Mouse (Mus musculus) gastrocnemius, postnatal 25 days (tissue): ENCODE results near the gene Colq. TPM values are rescaled to one million over a fixed set of nuclear protein-coding genes. Genes with fewer than 3 reads are reported as not detected.

Experiments used
- DNase-seq: peaks from one replicate; pipeline ENCODE4 v3.0.0; 2022
- total RNA-seq, 2 experiments: library from RNA; stranded (reverse); gene quantifications; 1 replicate in 1 of 2; 2 replicates in 1 of 2; pipeline ENCODE4 v1.2.3; 2021

The Colq gene
- total RNA-seq, 2 experiments from 2014 or later, result 6.4 to 9.6 TPM

DNA sequence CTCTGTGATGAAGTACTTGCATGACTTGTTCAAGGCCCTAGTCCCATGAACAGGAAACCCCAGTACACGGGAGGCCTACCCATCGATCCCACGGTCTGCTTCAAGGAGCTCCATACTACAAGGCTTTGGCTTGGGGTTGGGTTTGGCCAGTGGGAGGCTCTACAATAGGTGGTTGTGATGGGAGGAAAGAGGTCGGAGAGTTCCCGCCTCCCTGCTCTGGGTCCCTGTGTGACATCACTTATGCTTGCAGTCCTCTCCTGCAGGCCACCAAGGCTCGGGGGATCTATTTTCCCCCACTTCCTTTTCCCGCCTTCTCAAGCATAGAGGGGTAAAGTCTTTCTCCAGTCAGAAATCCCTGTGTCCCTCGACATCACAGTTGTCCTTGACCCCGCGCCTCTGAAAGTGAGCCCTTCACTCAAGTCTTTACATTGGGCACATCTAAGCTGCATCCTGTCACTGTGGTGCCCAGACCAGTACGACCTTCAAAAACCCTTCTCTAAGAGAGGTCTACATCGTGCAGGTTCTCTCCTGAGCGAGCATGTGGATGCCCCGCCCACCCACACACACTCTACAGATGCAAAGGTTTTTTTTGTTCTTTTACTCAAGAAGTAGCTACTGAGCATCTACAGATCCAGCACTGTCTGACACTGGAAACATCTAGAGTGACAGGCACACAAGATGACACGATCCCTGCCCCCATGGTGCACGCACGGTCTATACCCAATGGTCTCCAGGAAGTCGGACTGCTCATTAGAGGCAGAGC is 16.1 kb downstream of the Colq start:
- DNase-seq, result no peak

DNA sequence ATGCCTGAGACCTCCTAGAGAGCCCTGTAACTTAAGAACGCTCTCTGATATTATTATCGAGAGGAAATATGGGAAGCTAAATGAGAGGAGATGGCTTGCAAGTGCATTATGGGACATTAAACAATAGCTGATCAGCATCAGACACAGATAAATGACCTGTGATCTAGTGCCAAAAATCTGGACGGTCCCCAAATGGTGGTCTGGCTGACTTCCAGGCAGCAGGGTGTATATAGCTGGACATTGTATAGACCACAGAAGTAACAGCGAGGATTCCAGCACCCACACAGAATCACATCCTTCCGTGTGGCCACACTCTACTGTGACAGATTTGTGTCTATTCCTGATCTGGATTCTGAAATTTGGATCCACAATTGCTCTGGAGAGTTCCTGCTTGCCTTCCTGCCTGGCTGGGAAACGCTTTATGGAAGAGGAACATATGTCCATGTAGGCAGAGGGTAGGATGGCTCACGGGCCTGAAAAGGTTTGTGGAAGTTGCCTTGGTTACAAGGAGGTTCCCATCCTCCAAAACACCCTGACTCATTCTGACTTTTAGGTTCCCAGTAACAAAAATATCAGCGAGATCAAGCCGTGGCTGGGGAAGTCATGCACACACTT is 18.5 kb downstream of the Colq start:
- no peak for DNase-seq

DNA sequence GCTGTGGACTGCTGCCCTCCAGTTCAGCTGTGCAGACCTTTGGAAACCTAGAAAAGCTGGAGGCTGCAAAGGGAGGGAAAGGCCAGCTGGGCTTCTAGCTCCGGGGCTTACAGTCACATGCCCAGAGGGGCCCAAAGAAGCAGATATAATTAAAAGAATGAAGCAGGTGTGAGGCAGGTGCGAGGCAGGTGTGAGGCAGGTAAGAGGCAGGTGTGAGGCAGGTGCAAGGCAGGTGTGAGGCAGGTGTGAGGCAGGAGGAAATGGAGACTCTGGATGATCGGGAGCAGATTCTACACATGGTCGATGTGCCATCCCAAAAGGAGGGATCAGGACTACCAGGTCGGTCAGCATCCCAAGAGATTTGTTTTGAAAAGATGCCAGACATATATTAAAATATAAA is 19.7 kb downstream of the Colq start:
- DNase-seq, result no peak

DNA sequence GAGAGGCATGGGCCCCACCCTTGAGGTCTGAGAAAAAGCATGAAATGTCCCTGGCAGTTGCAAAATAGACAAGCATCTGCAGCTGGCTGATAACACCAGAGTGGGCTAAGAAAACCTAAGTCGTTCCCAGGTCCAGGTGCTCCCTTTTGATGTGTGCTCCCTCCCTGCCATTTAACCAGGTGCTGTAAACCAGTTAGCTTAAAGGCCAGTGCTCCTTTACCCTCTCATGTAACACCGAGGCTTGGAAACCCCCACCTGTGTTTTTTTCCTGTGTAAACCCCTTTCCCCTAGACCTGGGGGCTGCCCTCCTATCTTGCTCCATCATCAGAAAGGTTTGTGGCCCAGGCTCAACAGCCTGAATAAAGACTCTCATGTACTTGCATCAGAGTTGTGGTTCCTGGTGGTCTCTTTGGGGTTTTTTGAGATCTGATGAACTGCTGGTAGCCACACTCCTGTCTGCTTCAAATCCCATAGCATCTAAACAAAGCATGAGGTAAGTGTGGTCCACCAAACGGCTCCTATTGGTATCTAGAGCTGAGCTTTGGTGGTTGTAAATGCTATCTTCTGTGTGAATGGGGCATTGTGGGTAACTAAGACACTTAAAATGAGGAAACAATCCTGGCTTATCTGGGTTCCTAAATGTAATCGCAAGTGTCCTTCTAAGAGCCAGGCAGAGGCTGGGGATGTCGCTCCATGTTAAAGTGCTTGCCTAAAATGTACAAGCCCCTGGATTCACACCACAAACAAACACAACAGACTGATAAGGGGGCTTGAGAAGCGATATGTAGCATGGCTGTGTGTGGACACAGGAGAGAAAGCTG is 20.8 kb downstream of the Colq start:
- DNase-seq, result no peak

DNA sequence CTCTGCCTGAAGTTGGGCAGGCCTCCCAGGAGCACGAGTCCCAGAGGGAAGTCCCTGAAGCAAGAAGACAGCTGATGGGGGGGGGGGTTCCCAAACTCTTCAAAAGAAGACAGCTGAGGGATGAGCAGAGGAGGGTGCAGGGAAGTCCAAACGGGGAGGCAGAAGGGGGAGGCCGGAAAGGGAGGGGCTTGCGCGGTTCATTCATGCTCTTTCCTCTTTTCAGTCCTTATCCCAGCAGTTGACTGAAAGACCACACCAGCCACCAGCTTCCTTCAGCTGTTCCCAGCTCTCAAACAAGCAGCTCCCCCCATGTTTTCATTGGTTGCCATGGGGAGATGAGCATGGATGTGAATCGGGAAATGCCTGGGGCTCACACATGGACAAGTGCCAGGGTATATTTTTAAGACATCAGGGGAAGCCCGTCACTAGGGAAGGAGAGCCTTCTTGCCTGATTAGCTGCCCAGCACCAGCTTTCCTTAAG is 22.0 kb downstream of the Colq start:
- DNase-seq, result peak; percentile 46

DNA sequence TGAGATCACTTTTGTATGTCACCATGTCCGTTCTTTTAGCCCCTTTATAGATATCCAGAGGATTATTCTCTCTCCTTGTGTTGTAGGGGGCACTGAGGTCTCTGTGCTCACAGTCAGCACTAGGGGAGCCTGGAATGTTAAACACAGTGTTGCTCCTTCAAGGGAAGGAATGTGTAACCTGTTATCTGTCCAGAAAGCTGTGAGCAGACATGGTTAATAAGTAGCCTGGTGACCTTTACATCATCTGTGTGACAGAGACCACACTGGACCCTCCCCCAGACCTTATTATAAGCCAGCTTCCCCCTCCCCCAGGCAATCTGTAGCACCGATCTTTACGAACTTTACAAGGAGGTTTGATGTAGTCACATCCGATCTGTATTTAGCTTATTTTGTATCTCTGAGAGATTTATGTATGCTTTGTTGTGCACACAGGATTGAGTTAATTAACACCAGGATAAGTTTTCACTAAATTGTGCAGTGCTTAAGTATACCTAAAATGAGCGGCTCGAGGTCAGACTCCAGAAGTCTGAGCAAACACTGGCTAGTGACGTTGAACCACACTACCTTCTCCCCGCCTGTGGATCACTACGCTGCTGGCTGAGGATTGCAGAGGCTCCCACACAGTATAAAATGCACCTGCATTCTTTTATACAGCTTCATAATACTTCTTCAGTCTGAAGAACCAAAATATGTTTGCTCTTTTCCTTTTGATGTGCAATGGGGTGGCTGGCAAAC is 25.5 kb downstream of the Colq start:
- no peak for DNase-seq

DNA sequence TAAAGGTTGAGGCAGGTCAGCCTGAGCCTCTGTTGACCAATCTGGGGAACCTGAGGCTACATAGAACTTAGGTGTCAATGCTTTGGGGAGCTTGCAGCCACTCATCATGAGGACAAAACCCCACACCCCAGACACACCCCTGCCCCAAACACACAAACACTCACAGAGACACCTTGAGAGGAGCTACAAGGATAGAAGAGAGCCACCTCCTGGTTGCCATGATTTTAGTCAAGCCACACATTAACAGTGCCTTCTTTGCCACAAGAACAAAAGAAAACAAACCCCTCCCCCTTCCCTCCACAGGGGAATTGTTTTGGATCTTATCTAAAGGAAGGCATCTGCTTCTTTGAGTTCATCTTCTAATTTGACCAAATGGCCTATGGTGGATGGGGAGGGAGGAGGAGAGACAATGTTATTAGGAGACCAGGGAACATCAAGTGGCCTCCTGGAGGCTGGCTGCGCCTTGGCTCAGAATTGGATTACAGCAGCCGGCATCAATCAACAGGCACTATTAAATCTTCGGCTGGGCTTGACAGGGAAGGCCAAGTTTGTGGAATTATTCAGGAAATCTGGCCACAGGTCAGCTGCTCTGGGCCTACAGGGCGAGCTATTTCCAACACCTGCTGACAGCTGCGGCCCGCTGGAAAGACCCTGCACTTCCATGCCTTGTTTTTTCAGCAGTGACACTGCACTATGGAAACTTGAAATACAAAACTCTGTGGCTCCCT is 26.5 kb downstream of the Colq start:
- DNase-seq, result peak; percentile 40

DNA sequence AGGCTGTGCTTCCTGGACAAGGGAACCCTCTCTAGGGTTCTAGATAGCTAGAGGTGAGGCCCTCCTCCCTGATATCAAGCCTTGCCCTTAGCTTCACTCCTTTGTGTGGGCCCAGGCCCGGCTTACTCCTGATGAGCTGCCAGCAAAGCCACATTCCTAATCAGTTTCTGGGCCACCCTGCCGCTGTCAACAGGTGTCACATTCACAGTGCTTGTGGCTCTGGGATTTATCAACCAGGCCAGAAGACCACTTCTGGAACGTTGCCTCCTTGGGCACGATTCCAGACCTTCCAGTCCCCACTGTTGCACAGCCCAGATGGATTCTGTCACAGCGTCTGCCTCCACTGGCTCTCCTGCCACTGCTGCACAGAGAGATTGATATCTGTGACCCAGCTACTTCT is 30.3 kb downstream of the Colq start:
- DNase-seq, result no peak

DNA sequence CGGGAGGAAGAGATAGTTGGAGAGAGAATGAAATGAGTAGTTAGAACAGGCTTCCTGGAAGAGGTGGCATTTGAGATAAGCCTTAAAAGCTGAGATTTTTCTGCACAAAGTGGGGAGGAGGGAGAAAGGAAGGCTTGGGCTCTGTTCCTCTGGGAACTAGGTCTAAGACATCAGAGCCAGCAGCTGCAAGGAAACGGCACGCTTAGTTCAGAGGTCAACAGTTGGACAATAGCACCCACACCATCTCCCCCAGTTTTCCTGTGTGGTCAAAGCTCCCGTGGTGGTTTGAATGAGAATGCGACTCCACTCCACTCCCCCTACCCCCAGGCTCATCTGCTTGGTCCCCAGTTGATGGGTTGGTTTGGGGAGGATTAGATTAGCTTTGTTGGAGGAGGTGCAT is 31.9 kb downstream of the Colq start:
- no peak for DNase-seq

DNA sequence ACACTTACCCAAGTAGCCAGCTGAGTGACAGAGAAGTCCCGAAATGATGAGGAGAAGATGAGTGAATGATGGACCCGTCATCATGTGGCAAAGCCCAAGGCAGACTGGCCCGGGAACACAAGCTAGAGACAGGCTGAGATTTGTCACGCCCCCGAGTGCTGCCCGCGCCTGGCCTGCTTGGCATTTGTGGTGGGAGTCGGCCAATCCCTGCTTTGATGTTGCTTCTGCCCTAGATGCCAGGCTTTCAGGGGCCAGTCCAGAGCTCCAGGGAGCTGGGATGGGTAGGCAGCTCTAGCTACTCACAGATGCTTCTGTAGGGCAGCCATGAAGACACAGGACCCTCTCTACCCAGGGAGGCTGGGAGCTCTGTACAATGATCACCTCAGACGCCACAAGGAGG is 33.4 kb downstream of the Colq start:
- no peak for DNase-seq

DNA sequence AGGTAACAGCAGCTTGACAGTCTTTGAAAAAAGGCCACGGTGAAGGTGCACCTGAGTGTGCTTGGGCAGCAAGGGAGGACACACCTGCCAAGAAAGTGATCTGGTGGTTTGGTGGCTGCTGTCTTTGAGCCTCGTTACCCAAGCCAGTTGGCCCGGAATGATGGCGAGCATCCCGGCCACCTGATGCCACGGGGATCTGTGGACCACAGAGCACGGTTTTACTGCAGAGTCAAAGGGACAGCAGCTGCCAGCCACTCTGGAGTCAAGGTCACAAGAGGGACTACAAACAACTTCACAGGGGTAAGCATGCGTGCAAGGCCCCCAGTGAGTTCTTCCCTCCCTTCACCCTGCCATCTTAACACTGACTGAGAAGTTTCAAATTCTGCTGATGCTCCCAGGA is 33.9 kb downstream of the Colq start:
- peak; percentile 69 for DNase-seq

DNA sequence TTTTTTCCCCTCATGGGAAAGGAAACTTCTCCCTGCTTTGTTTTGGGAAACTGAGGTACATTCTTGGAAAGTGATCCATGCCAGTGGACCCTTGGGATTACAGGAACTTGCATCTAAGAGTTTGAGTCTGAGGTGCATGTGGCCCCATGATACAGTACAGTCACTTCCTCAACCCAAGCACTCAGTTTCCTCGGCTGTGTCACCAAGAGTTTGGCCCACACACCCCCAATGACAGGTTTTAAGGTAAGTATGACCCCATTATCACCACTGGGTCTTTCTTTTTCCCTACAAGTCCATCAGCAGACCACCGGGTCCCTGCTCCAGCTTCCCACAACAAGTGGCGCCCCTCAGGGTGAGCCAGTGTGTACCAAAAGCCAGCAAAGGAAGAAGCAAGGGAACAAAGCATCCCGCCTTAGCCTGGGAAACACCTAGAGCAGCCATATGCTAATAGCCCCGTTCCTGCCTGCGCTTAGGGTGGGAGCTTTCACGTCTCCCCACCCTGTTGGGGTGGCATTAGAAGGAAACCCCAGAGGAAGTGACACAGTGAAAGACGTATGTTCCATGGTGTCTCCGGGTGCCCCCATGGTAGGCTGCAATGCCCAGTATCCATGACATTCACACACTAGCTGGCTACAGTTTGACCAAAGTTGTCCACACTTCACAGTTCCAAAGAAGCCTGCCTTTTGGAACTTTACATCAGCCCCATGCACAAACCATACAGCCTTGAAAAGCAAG is 34.5 kb downstream of the Colq start:
- no peak for DNase-seq

DNA sequence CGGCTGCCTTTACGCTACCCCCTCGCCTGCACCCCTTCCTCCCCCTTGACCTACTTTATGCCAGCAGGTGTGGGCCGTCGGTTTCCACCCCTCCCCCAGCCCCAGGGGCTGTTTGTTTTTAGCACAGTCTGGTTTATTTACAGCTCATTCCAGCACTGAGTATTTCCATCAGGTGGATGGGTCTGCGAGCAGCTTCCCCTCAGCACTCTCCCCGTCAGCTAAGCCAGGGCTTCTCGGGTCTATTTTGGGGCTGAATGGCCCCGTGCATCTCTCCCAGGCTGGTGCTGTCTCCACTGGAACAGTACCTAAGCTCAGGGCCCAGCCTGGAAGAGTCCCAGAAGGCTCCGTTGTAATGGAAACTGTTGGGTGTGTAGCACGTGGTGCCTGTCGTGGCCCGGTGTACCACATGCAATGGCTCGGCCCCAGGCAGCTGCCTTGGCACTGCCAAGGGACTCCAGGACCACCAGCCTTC is 35.1 kb downstream of the Colq start:
- DNase-seq, result peak; percentile 73

DNA sequence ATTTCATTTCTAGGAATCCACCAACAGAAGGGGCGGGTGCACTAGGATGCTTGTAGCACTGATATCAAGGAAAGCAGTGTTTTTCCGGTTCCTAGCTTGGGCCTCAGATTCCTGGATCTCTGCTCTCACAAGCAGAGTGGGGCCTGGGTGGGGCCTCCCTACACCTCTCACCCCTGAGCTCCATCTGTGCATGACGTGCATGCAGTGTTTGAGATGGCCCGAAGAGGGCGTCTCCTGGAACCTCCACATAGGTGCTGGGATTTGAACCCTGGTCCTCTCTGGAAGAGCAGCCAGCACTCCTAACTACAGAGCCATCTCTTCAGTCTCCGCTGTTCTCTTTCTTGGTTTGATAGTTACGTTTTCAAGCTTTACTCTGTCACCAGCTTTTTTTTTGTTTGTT is 36.1 kb downstream of the Colq start:
- no peak for DNase-seq

DNA sequence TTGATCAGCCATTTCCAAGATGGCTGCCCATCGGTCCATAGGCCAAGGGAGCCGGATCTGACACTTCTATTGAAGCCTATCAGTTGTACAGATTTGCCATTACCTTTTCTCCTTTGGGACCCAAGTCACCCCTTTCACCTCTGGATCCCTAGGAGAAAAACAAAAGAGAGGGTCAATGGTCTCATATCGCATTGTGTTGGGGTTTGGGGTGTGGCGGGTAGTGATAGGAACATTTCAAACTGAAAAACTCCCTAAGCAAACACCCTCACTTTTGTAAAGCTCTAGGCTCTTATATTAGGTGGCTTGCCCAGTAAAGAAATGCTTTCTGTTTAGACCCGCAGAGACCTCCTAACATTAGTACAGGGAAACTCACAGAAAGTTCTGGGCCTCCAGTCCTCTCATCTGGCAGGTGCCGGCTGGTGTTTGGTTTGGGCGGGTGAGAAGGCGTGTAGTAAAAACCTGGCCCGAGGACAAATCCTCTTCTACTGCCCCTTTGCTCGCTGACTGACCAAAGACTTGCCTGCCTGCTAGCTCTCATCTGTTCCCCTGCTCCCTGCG is 47.2 kb downstream of the Colq start:
- DNase-seq, result no peak

DNA sequence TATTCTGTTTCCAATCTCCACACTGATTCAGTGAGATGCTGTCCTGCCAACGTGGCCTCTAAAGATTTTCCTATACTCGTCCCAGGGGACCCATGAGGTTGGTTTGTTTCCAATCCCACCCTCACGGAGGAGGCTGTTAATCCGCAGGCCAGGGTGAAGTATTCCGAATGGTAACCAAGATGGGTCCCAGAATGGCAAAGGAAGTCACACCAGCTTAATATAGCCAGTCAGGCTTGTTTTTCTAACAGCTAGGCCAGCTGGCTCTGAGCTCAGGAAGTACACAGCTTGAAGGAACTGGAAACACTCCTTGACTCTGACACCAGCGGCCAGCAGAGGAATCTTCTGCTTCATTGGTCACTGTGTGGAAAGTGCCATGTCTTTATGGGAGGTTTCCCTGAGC is 53.8 kb downstream of the Colq start:
- peak; percentile 63 for DNase-seq

DNA sequence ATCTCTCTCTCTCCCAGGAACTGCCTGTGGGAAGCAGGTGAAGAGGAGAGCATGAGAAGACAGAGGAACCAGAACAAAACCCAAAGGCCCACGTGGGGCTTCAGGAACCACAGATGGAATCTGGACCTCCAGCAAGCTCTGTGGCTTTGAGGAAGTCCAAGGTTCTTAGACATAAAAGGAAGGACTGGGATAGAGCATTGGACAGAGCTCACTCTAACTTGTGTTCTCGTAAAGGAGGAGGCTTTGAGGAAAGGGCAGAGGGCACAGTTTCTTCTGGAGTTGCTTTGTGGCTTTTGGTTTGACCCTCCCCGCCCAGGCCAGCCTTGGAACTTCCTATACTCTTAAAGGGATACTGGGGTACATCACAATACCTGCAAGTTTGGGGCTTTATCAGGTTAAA is 58.5 kb downstream of the Colq start:
- DNase-seq, result no peak

DNA sequence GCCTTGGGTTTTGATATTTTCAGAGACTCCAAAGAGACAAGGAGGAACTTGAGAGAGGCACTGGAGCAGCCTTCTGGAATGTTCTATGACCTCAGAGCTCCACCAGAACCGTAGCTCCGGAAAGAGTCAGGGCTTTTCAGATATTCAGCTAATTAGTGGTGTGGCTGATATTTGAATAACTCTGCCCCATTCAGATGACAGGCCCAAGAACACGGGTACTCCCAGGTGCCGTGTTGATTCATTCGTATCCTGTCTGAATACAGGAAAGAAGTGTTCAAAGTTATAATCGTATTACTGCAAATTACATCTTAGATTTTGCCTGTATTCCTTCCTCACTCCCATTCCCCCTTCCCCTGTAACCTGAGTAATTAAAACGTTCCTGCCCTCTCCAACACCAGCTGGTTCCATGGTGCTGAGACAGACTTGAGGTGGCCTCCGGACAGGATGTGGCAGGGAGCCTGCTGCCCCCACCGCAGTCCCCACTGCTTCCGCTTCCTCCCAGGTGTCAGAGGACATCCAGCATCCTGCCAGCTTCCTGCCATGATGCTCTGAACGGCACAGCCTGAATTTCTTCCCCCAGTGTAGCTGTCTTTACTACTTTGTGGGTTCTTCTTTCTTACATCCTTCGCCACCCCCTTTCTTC is 59.5 kb downstream of the Colq start:
- DNase-seq, result peak; percentile 32

DNA sequence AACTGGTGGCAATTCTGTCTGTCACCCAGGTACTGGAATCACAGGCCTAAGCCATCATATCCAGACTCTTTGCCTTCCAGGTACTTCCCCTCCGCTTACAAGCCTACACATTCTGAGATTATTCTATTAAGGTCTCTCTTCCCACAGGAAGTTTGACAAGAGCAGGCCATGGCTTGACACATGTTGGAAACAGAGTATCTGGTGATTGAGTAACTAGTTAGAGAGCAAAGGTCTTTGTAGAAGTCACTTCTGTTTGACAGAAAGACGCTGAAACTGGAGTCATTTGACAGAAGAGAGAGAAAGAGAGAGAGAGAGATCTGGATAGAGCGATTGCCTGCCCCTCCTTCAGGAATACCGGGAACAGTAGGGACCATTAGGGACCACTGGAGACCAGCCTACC is 60.3 kb downstream of the Colq start:
- no peak for DNase-seq
